Mouse (Mus musculus): ENCODE measurements around the gene Bmp7.
A peak's percentile ranks its signal among the peaks of the same experiment; 100 is the strongest.

Bmp7 gene

GRCm38 (mm10) chr2:172904614-172905013 lies 35.5 kb downstream of the Bmp7 start:
- no peak for DNase-seq

GRCm38 (mm10) chr2:172903523-172903922 lies 36.6 kb downstream of the Bmp7 start:
- DNase-seq = no peak

- no peak for DNase-seq
These were observed 39.0 kb downstream of the Bmp7 start for GRCm38 (mm10) chr2:172900954-172901701.

GRCm38 (mm10) chr2:172889756-172890443 lies 50.2 kb downstream of the Bmp7 start:
- no peak for DNase-seq

- no peak for DNase-seq
These were observed 50.9 kb downstream of the Bmp7 start for GRCm38 (mm10) chr2:172889222-172889621.

GRCm38 (mm10) chr2:172888147-172888546 lies 52.0 kb downstream of the Bmp7 start:
- no peak for DNase-seq

GRCm38 (mm10) chr2:172885861-172886260 lies 54.3 kb downstream of the Bmp7 start:
- DNase-seq = no peak

GRCm38 (mm10) chr2:172884584-172884983 lies 55.5 kb downstream of the Bmp7 start:
- DNase-seq = no peak

GRCm38 (mm10) chr2:172875201-172875600 lies 64.9 kb downstream of the Bmp7 start:
- DNase-seq = no peak

- no peak for DNase-seq
These were observed 73.8 kb downstream of the Bmp7 start for GRCm38 (mm10) chr2:172866356-172866755.

GRCm38 (mm10) chr2:172865165-172865564 lies 75.0 kb downstream of the Bmp7 start:
- no peak for DNase-seq

GRCm38 (mm10) chr2:172864566-172864965 lies 75.6 kb downstream of the Bmp7 start:
- DNase-seq = no peak

GRCm38 (mm10) chr2:172863469-172863856 lies 76.7 kb downstream of the Bmp7 start:
- DNase-seq = no peak

GRCm38 (mm10) chr2:172862850-172863468 lies 77.2 kb downstream of the Bmp7 start:
- DNase-seq = no peak

GRCm38 (mm10) chr2:172862424-172862823 lies 77.7 kb downstream of the Bmp7 start:
- no peak for DNase-seq

GRCm38 (mm10) chr2:172861590-172861989 lies 78.5 kb downstream of the Bmp7 start:
- no peak for DNase-seq

- no peak for DNase-seq
These were observed 79.5 kb downstream of the Bmp7 start for GRCm38 (mm10) chr2:172860593-172860992.

- DNase-seq = no peak
These were observed 80.0 kb downstream of the Bmp7 start for GRCm38 (mm10) chr2:172860104-172860503.

- DNase-seq = no peak
These were observed 83.1 kb downstream of the Bmp7 start for GRCm38 (mm10) chr2:172857048-172857447.

GRCm38 (mm10) chr2:172856549-172856948 lies 83.6 kb downstream of the Bmp7 start:
- DNase-seq = no peak

GRCm38 (mm10) chr2:172854136-172854535 lies 86.0 kb downstream of the Bmp7 start:
- DNase-seq = peak; percentile 14

- DNase-seq = no peak
These were observed 88.3 kb downstream of the Bmp7 start for GRCm38 (mm10) chr2:172851773-172852172.

- DNase-seq = no peak
These were observed 91.9 kb downstream of the Bmp7 start for GRCm38 (mm10) chr2:172848193-172848592.

GRCm38 (mm10) chr2:172846311-172846575 lies 93.9 kb downstream of the Bmp7 start:
- no peak for DNase-seq
